Mouse (Mus musculus) MEL (cell line): ENCODE data around the gene Adora3. TPM values are rescaled to one million over a fixed set of nuclear protein-coding genes. Genes with fewer than 3 reads are reported as not detected.

Experiments
- DNase-seq: peaks from one replicate; pipeline ENCODE4 v3.0.0; 2011; ENCODE audit warnings: low read depth, low spot score
- H3K27ac ChIP-seq: 2 replicates; pipeline ENCODE4 v1.5.1; 2012; ENCODE audit warnings: low read depth, mild to moderate bottlenecking, control low read depth, low read length, moderate library complexity; ENCODE audit not compliant: control insufficient read depth
- H3K27me3 ChIP-seq, 2 experiments: fragments of 150-350 bp in 1 of 2; sonication (generic) in 1 of 2; 2 replicates each; pipeline ENCODE4 v1.6.1; 2012; ENCODE audit warnings: low read length in 2 of 2, mild to moderate bottlenecking in 2 of 2, improper control_type of control experiment in 1 of 2, moderate library complexity in 1 of 2; ENCODE audit not compliant: insufficient read depth in 2 of 2, control insufficient read depth in 1 of 2
- H3K36me3 ChIP-seq, 2 experiments: 2 replicates each; pipeline ENCODE4 v1.6.1; 2012 to 2014; ENCODE audit warnings: low read length in 2 of 2, improper control_type of control experiment in 1 of 2, inconsistent platforms in 1 of 2, mild to moderate bottlenecking in 1 of 2; ENCODE audit not compliant: insufficient read depth in 2 of 2, control insufficient read depth in 1 of 2
- H3K4me1 ChIP-seq, 2 experiments: fragments of 150-350 bp in 1 of 2; sonication (generic) in 1 of 2; 2 replicates each; pipeline ENCODE4 v1.6.1; 2012; ENCODE audit warnings: low read length in 2 of 2, improper control_type of control experiment in 1 of 2, mild to moderate bottlenecking in 1 of 2; ENCODE audit not compliant: insufficient read depth in 2 of 2, control insufficient read depth in 1 of 2
- H3K4me3 ChIP-seq, 2 experiments: fragments of 150-350 bp in 1 of 2; sonication (generic) in 1 of 2; 2 replicates each; pipeline ENCODE4 v1.5.1; 2012; ENCODE audit warnings: low read depth in 2 of 2, low read length in 2 of 2, mild to moderate bottlenecking in 2 of 2, moderate library complexity in 2 of 2, control low read depth in 1 of 2, improper control_type of control experiment in 1 of 2; ENCODE audit not compliant: control insufficient read depth in 1 of 2, insufficient read depth in 1 of 2
- H3K79me2 ChIP-seq: 2 replicates; pipeline ENCODE4 v1.6.1; 2012; ENCODE audit warnings: mild to moderate bottlenecking, low read length, moderate library complexity; ENCODE audit not compliant: control insufficient read depth, poor library complexity, insufficient read depth
- H3K9ac ChIP-seq: 2 replicates; pipeline ENCODE4 v1.6.1; 2012; ENCODE audit warnings: low read depth, mild to moderate bottlenecking, control low read depth, low read length, moderate library complexity; ENCODE audit not compliant: control insufficient read depth, poor library complexity, severe bottlenecking
- H3K9me3 ChIP-seq: fragments of 150-350 bp; sonication (generic); replicated peaks from 2 replicates; pipeline ENCODE4 v1.6.1; 2012; ENCODE audit warnings: mild to moderate bottlenecking, low read length, improper control_type of control experiment, moderate library complexity; ENCODE audit not compliant: insufficient read depth
- CHD2 ChIP-seq: IDR thresholded peaks from 2 replicates; pipeline ENCODE4 v1.6.1; 2011; ENCODE audit warnings: low read length, improper control_type of control experiment
- E2F4 ChIP-seq: IDR thresholded peaks from 2 replicates; pipeline ENCODE4 v1.6.1; 2011; ENCODE audit warnings: low read depth, low read length, improper control_type of control experiment, borderline replicate concordance
- ELF1 ChIP-seq: IDR thresholded peaks from 2 replicates; pipeline ENCODE4 v1.6.1; 2014; ENCODE audit warnings: low read depth, mild to moderate bottlenecking, inconsistent platforms, low read length, improper control_type of control experiment, moderate library complexity
- ETS1 ChIP-seq: IDR thresholded peaks from 2 replicates; pipeline ENCODE4 v1.6.1; 2012; ENCODE audit warnings: low read depth, mild to moderate bottlenecking, inconsistent platforms, low read length, improper control_type of control experiment, moderate library complexity
- GATA1 ChIP-seq: IDR thresholded peaks from 2 replicates; pipeline ENCODE4 v1.6.1; 2011; ENCODE audit warnings: low read depth, low read length, improper control_type of control experiment
- KAT2A ChIP-seq: conservative IDR thresholded peaks from 2 replicates; pipeline ENCODE4 v1.6.1; 2012; ENCODE audit warnings: low read depth, low read length, improper control_type of control experiment, inconsistent platforms
- MEF2A ChIP-seq: IDR thresholded peaks from 2 replicates; pipeline ENCODE4 v1.6.1; 2014; ENCODE audit warnings: low read depth, mild to moderate bottlenecking, inconsistent platforms, low read length, improper control_type of control experiment; ENCODE audit not compliant: poor library complexity, insufficient replicate concordance, severe bottlenecking; ENCODE audit errors: extremely low read depth
- MYB ChIP-seq: IDR thresholded peaks from 2 replicates; pipeline ENCODE4 v1.6.1; 2011; ENCODE audit warnings: mild to moderate bottlenecking, low read depth, low read length, improper control_type of control experiment
- MYC ChIP-seq: IDR thresholded peaks from 2 replicates; pipeline ENCODE4 v1.6.1; 2011; ENCODE audit warnings: low read depth, mild to moderate bottlenecking, low read length, improper control_type of control experiment, moderate library complexity
- POLR2AphosphoS2 ChIP-seq: IDR thresholded peaks from 2 replicates; pipeline ENCODE4 v1.6.1; 2011; ENCODE audit warnings: low read length, improper control_type of control experiment
- POLR2AphosphoS5 ChIP-seq: IDR thresholded peaks from 2 replicates; pipeline ENCODE4 v1.6.1; 2012; ENCODE audit warnings: low read depth, borderline replicate concordance, mild to moderate bottlenecking, inconsistent platforms, low read length, moderate library complexity, mixed read lengths
- RAD21 ChIP-seq: IDR thresholded peaks from 2 replicates; pipeline ENCODE4 v1.6.1; 2011; ENCODE audit warnings: mild to moderate bottlenecking, low read depth, low read length, improper control_type of control experiment
- SIN3A ChIP-seq: IDR thresholded peaks from 2 replicates; pipeline ENCODE4 v1.6.1; 2012; ENCODE audit warnings: low read length, improper control_type of control experiment, inconsistent platforms
- SMC3 ChIP-seq: IDR thresholded peaks from 2 replicates; pipeline ENCODE4 v1.6.1; 2011; ENCODE audit warnings: low read depth, low read length, improper control_type of control experiment
- TAL1 ChIP-seq: IDR thresholded peaks from 2 replicates; pipeline ENCODE4 v1.6.1; 2012; ENCODE audit warnings: mild to moderate bottlenecking, inconsistent platforms, low read length, moderate library complexity, mixed read lengths
- TBP ChIP-seq: IDR thresholded peaks from 2 replicates; pipeline ENCODE4 v1.8.0; 2011; ENCODE audit warnings: low read depth, low read length, improper control_type of control experiment
- UBTF ChIP-seq: IDR thresholded peaks from 2 replicates; pipeline ENCODE4 v1.6.1; 2012; ENCODE audit warnings: low read depth, mild to moderate bottlenecking, inconsistent platforms, low read length, improper control_type of control experiment, moderate library complexity, borderline replicate concordance; ENCODE audit not compliant: insufficient read depth
- USF2 ChIP-seq, 2 experiments: IDR thresholded peaks; 2 replicates each; pipeline ENCODE4 v1.6.1; 2011 to 2012; ENCODE audit warnings: improper control_type of control experiment in 2 of 2, low read length in 2 of 2, borderline replicate concordance in 1 of 2, inconsistent platforms in 1 of 2, low read depth in 1 of 2, mild to moderate bottlenecking in 1 of 2; ENCODE audit not compliant: insufficient read depth in 1 of 2
- ZC3H11A ChIP-seq: IDR thresholded peaks from 2 replicates; pipeline ENCODE4 v1.6.1; 2012; ENCODE audit warnings: low read depth, mild to moderate bottlenecking, inconsistent platforms, low read length, improper control_type of control experiment
- ZKSCAN1 ChIP-seq: IDR thresholded peaks from 2 replicates; pipeline ENCODE4 v1.6.1; 2012; ENCODE audit warnings: low read depth, mild to moderate bottlenecking, inconsistent platforms, low read length, improper control_type of control experiment, moderate library complexity
- polyA plus RNA-seq, 2 experiments: library from polyadenylated mRNA; stranded (reverse) in 1 of 2; unstranded in 1 of 2; fragments of >175 nt in 1 of 2; fragments of >200 nt in 1 of 2; gene quantifications; 2 replicates each; pipeline versions ENCODE4 v1.2.1 to v1.2.4; 2012; ENCODE audit warnings: low replicate concordance in 2 of 2, low read depth in 1 of 2; ENCODE audit not compliant: insufficient read length in 2 of 2, insufficient read depth in 1 of 2, missing spikeins in 1 of 2
- total RNA-seq: library from RNA; depleted of rRNA; stranded (reverse); fragments of 300-350 nt; gene quantifications from 2 replicates; pipeline ENCODE4 v1.2.3, GENCODE M21; 2012; rRNA removed

Gene Adora3
- total RNA-seq = 0.36 and 0.42 TPM in 2 replicates
- polyA plus RNA-seq = under 1 TPM in 1 of 2 experiments, not detected in 1; 0.65 TPM

GRCm38 (mm10) chr3:105870558-105870957 is at the start of gene Adora3, which contains the start of gene Tmigd3:
Gene Adora3 (plus strand): TSS chr3:105870858.
Gene Tmigd3 (plus strand): TSS chr3:105870903.
- no peaks in the 10 kb centered on the region for H3K9me3 ChIP-seq
- H3K4me1 ChIP-seq = peaks cover 0 to 5% of the 10 kb centered on the region in 2 experiments; a peak in 2 of 4 replicates
- H3K27me3 ChIP-seq = 0 out of 4 replicates have a peak, but pooled peaks cover 0 to 2% of the 10 kb centered on the region in 2 experiments
- H3K36me3 ChIP-seq = no peaks in the 10 kb centered on the region
- no peak for DNase-seq
- H3K4me3 ChIP-seq = no peak within 1 kb of the TSS
- H3K79me2 ChIP-seq = no peaks in the 10 kb centered on the region
- H3K9ac ChIP-seq = no peak within 1 kb of the TSS
- no peak within 1 kb of the TSS for H3K27ac ChIP-seq
- TF ChIP-seq SMC3 = no peak
- no peak for TF ChIP-seq UBTF
- TF ChIP-seq SIN3A = no peak
- no peak for TF ChIP-seq MYB
- TF ChIP-seq ELF1 = no peak
- no peak for TF ChIP-seq TBP
- TF ChIP-seq POLR2AphosphoS5 = no peak
- no peak for TF ChIP-seq ETS1
- TF ChIP-seq MYC = no peak
- no peak for TF ChIP-seq RAD21
- no peak for TF ChIP-seq CHD2
- no peak for TF ChIP-seq KAT2A
- TF ChIP-seq ZKSCAN1 = no peak
- no peak for TF ChIP-seq USF2 (IDR thresholded peaks at IDR 0.05; ENCODE audit: borderline replicate concordance in 1 of 2, insufficient read depth in 1 of 2, low read depth in 1 of 2, low read length in 2 of 2)
- TF ChIP-seq MEF2A = no peak
- no peak for TF ChIP-seq POLR2AphosphoS2
- no peak for TF ChIP-seq E2F4
- TF ChIP-seq ZC3H11A = no peak
- no peak for TF ChIP-seq GATA1

- Histone ChIP-seq H3K27ac (no peak overlapping the region), H3K9me3 (no peaks in the 10 kb centered on the region), H3K79me2 (no peaks in the 10 kb centered on the region), H3K4me3 (no peak overlapping the region), H3K27me3 (no peaks in the 10 kb centered on the region), H3K9ac (no peak overlapping the region), H3K4me1 (peaks cover 10 to 31% of the 10 kb centered on the region in 2 experiments), H3K36me3 (peaks cover 0 to 22% of the 10 kb centered on the region in 2 experiments; a peak in 2 of 4 replicates)
- no peak for TF ChIP-seq TAL1
- no peak for TF ChIP-seq MYB
- TF ChIP-seq ZKSCAN1 = no peak
- DNase-seq = no peak
Observed at GRCm38 (mm10) chr3:105821504-105821903, 49.2 kb upstream of the Adora3 start.
